In genomic region chr9:65629025-65629766, GRCm38 (mm10) we compare ENCODE assay signal across 8 mouse cellular contexts. TPM values are rescaled to one million over a fixed set of nuclear protein-coding genes. Genes with fewer than 3 reads are reported as not detected.
A peak's percentile ranks its signal among the peaks of the same experiment; 100 is the strongest.
DNase-seq lines count a peak whose midpoint lies in the region; ATAC-seq lines count a peak whose summit lies in the region.

TSS of gene Rbpms2 (plus strand) at chr9:65629648.

- peak within 1 kb of the TSS; percentile 44 for H3K27ac ChIP-seq in embryonic facial prominence, embryonic 14.5 days (replicated peaks; ENCODE audit: low read depth, low read length)
- peak within 1 kb of the TSS; percentile 92 for H3K27ac ChIP-seq in limb, embryonic 10.5 days
- no peak within 1 kb of the TSS for H3K27ac ChIP-seq in midbrain, embryonic 13.5 days

- H3K4me2 ChIP-seq in embryonic facial prominence, embryonic 14.5 days (ENCODE audit: low read depth, low read length) = peak within 1 kb of the TSS; percentile 99
- peak within 1 kb of the TSS; percentile 98 for H3K4me2 ChIP-seq in midbrain, embryonic 13.5 days (replicated peaks)

- H3K27me3 ChIP-seq in embryonic facial prominence, embryonic 14.5 days (replicated peaks; ENCODE audit: control insufficient read depth, insufficient read depth, low read length) = peaks cover 39% of the 10 kb centered on the region
- peaks cover 58% of the 10 kb centered on the region for H3K27me3 ChIP-seq in limb, embryonic 10.5 days (ENCODE audit: low read depth, poor library complexity, severe bottlenecking)
- H3K27me3 ChIP-seq in midbrain, embryonic 13.5 days = peaks cover 69% of the 10 kb centered on the region

- H3K9ac ChIP-seq in embryonic facial prominence, embryonic 14.5 days (ENCODE audit: low read depth, low read length) = peak within 1 kb of the TSS; percentile 74
- peak within 1 kb of the TSS; percentile 69 for H3K9ac ChIP-seq in midbrain, embryonic 13.5 days (replicated peaks)

- H3K36me3 ChIP-seq in embryonic facial prominence, embryonic 14.5 days (ENCODE audit: control insufficient read depth, insufficient read depth, low read length) = no peaks in the 10 kb centered on the region
- H3K36me3 ChIP-seq in limb, embryonic 10.5 days = no peaks in the 10 kb centered on the region
- H3K36me3 ChIP-seq in midbrain, embryonic 13.5 days = no peaks in the 10 kb centered on the region

- H3K4me1 ChIP-seq in embryonic facial prominence, embryonic 14.5 days (ENCODE audit: control insufficient read depth, insufficient read depth, low read length) = peaks cover 5% of the 10 kb centered on the region; the same call in 1 of the 2 replicates
- peaks cover 35% of the 10 kb centered on the region for H3K4me1 ChIP-seq in limb, embryonic 10.5 days
- peaks cover 25% of the 10 kb centered on the region for H3K4me1 ChIP-seq in midbrain, embryonic 13.5 days (replicated peaks)

- under 1% methylated on average over 35 of the region's 40 CpGs for WGBS in embryonic facial prominence, embryonic 14.5 days
- 2% methylated on average over 40 of the region's 40 CpGs for WGBS in limb, embryonic 10.5 days
- WGBS in midbrain, embryonic 13.5 days = 1% methylated on average over 38 of the region's 40 CpGs

- H3K9me3 ChIP-seq in embryonic facial prominence, embryonic 14.5 days (ENCODE audit: control insufficient read depth, low read length) = no peaks in the 10 kb centered on the region
- H3K9me3 ChIP-seq in limb, embryonic 10.5 days (replicated peaks) = no peaks in the 10 kb centered on the region
- no peaks in the 10 kb centered on the region for H3K9me3 ChIP-seq in midbrain, embryonic 13.5 days

- H3K4me3 ChIP-seq in embryonic facial prominence, embryonic 14.5 days (ENCODE audit: low read depth, low read length) = peak within 1 kb of the TSS; percentile 82
- H3K4me3 ChIP-seq in limb, embryonic 10.5 days = peak within 1 kb of the TSS; percentile 88
- peak within 1 kb of the TSS; percentile 61 for H3K4me3 ChIP-seq in midbrain, embryonic 13.5 days (replicated peaks)

- ATAC-seq in embryonic facial prominence, embryonic 14.5 days (ENCODE audit: low read depth) = no peak
- 0 out of 2 replicates have a peak, but pooled peaks have one; percentile 32 for ATAC-seq in midbrain, embryonic 13.5 days

- peak; percentile 38 for DNase-seq in ovary, postnatal 36 days (ENCODE audit: low spot score)
- DNase-seq in ovary, adult 18-20 months (ENCODE audit: low spot score) = no peak
- DNase-seq in embryonic facial prominence, embryonic 14.5 days (ENCODE audit: low spot score) = no peak
- peak; percentile 62 for DNase-seq in heart, postnatal 4 days
- DNase-seq in limb, embryonic 10.5 days (ENCODE audit: low spot score) = peak; percentile 63
- DNase-seq in thymus, postnatal 25 days = peak; percentile 29
- no peak for DNase-seq in cerebellum, postnatal 36 days

RNA-seq across cellular contexts. Expression of gene Rbpms2, which starts in this region (rescaled TPM):
- 13.6 and 13.8 TPM in 2 replicates for polyA plus RNA-seq in embryonic facial prominence, embryonic 14.5 days (2014; fragmentation: Nextera tagmentation; extraction: Ambion mirVana)
- total RNA-seq in heart, postnatal 4 days (2021) = 10 to 100 TPM; 89.4 to 97.0 TPM
- 33.5 and 40.4 TPM in 2 replicates for polyA plus RNA-seq in limb, embryonic 10.5 days (2016; fragmentation: Nextera tagmentation; extraction: Ambion mirVana)
- polyA plus RNA-seq in midbrain, embryonic 13.5 days (2015; fragmentation: Nextera tagmentation; extraction: Ambion mirVana) = 4.5 and 4.9 TPM in 2 replicates

Comparison
In these comparisons a context has a peak if more than half of its experiments do, and no peak if none do; other contexts are left out.
1. DNase-seq: peak in ovary, postnatal 36 days (single experiment), heart, postnatal 4 days (single experiment), limb, embryonic 10.5 days (single experiment) and thymus, postnatal 25 days (single experiment); none in ovary, adult 18-20 months (single experiment), embryonic facial prominence, embryonic 14.5 days (single experiment) and cerebellum, postnatal 36 days (0 of 2).
2. Peak in every context shown above with its lines, with median percentiles within 50 percentile points of each other: H3K4me3 ChIP-seq.